Mouse (Mus musculus) liver, embryonic 14.5 days (tissue): ENCODE data around the gene Gbp2b.

Source experiments
- CTCF ChIP-seq: IDR thresholded peaks from 2 replicates; pipeline ENCODE4 v1.5.1; 2016; ENCODE audit warnings: antibody characterized with exemption, low read depth, control low read depth
- EP300 ChIP-seq: IDR thresholded peaks from 2 replicates; pipeline ENCODE4 v1.6.1; 2016; ENCODE audit warnings: antibody characterized with exemption, low read depth

DNA sequence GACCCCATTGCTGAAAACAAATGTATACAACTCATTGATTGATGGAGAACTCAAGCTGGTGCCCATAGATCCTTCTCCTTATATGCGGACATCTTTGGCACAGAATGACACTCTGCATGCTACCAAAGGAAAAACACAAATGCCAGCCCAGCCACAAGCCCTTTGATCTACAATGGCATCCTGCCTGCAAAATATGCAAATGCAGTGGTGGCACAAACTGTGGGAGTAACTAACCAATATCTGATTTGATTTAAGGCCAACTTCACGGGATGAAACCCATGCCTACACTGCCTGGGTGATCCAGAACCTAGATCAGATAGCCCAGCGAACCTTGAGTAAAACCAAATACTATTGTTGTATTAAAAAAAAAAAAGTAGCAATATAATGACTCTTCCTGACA is 48.0 kb upstream of the Gbp2b start:
- TF ChIP-seq CTCF (no peak), EP300 (no peak)
